Mouse (Mus musculus) hindbrain, embryonic 14.5 days (tissue): ENCODE data around the gene Fam192a. TPM values are rescaled to one million over a fixed set of nuclear protein-coding genes. Genes with fewer than 3 reads are reported as not detected.
A peak's percentile ranks its signal among the peaks of the same experiment; 100 is the strongest.

Experiments
- ATAC-seq: fragments of 200-750 bp; cut with Nextera tagmentation; 2 replicates; pipeline ENCODE4 v1.8.0; 2017; ENCODE audit warnings: moderate number of reproducible peaks, mild to moderate bottlenecking, moderate TSS enrichment, moderate library complexity; ENCODE audit not compliant: low FRiP score
- DNase-seq: peaks from one replicate; pipeline ENCODE4 v3.0.0-alpha.2; 2015; ENCODE audit warnings: low spot score
- H3K27ac ChIP-seq: fragments of 300-500 bp; sonication (generic); 2 replicates; pipeline ENCODE4 v1.5.1; 2014; ENCODE audit warnings: mild to moderate bottlenecking, moderate library complexity
- H3K27me3 ChIP-seq: fragments of 300-500 bp; sonication (generic); 2 replicates; pipeline ENCODE4 v1.6.1; 2014; ENCODE audit warnings: mild to moderate bottlenecking, low read length, mixed read lengths; ENCODE audit not compliant: control insufficient read depth, insufficient read depth
- H3K36me3 ChIP-seq: fragments of 300-500 bp; sonication (generic); replicated peaks from 2 replicates; pipeline ENCODE4 v1.6.1; 2014; ENCODE audit not compliant: control insufficient read depth, insufficient read depth
- H3K4me1 ChIP-seq: fragments of 300-500 bp; sonication (generic); replicated peaks from 2 replicates; pipeline ENCODE4 v1.6.1; 2014; ENCODE audit warnings: antibody characterized with exemption, low read length, mixed read lengths; ENCODE audit not compliant: control insufficient read depth, insufficient read depth
- H3K4me2 ChIP-seq: fragments of 300-500 bp; sonication (generic); replicated peaks from 2 replicates; pipeline ENCODE4 v1.6.1; 2014; ENCODE audit warnings: mild to moderate bottlenecking, moderate library complexity
- H3K4me3 ChIP-seq: fragments of 300-500 bp; sonication (generic); replicated peaks from 2 replicates; pipeline ENCODE4 v1.5.1; 2014; ENCODE audit warnings: mild to moderate bottlenecking, low read length
- H3K9ac ChIP-seq: fragments of 300-500 bp; sonication (generic); 2 replicates; pipeline ENCODE4 v1.6.1; 2014
- H3K9me3 ChIP-seq: fragments of 300-500 bp; sonication (generic); 2 replicates; pipeline ENCODE4 v1.6.1; 2016; ENCODE audit warnings: low read length; ENCODE audit not compliant: control insufficient read depth
- WGBS: fragments of 180-500 bp; shearing (Covaris S2); extraction: QIAGEN DNeasy Blood & Tissue Kit; methylation state at CpG from one replicate; pipeline ENCODE4 v1.1.7; 2014; 5-methylcytosine and 5-hydroxymethylcytosine counted together
- polyA plus RNA-seq: library from polyadenylated mRNA; unstranded; fragments of >200 nt; fragmentation: Nextera tagmentation; extraction: Ambion mirVana; gene quantifications from 2 replicates; pipeline ENCODE4 v1.2.1, GENCODE M21; 2014

The Fam192a gene
- polyA plus RNA-seq, 1 experiment from 2014 or later, result 75.7 TPM

DNA sequence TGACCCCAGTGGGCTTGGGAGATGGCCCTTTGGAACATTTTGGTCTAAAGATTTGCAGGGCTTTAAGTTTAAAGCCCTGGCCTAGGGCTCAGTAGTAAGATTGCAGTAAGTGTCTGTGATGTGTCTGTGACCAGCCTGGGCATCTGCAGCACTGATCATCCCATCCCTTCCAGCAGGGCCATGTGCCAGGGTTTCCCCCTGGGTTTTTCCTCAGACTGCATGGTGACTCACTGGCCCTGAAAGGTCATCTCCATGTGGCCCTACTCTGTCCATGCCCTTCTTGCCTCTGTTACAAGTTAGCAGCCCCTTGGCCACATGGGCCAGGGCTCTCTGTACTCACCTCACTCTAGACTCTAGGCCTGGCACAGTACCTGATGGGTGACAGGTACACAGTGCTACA is 37.4 kb downstream of the Fam192a start:
- ATAC-seq (no peak), DNase-seq (no peak)
- Histone ChIP-seq H3K27ac (no peak overlapping the region), H3K4me2 (no peak overlapping the region), H3K4me3 (no peak overlapping the region), H3K4me1 (peaks cover 25% of the 10 kb centered on the region), H3K9me3 (no peaks in the 10 kb centered on the region), H3K9ac (no peak overlapping the region), H3K27me3 (no peaks in the 10 kb centered on the region), H3K36me3 (no peaks in the 10 kb centered on the region)

DNA sequence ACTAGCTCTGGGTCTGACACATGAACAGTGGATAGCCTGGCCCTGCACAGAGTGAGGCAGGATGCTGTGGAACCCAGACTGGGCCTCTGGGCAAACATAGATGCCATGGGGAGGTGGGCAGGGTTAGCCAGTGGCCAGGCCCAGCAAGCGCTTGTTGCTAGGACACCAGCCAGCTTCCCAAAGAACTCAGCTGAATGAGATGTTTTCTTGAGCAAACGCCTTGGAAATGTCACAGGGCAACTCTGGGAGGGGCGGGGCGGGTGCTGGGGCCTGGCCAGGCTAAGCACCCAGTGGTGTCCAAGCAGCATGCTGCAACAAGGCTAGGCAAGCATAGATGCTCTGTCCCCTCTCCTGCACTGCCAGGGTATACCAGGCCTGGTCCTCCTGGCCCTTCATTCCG is 40.5 kb downstream of the Fam192a start:
- no peak overlapping the region for H3K4me3 ChIP-seq
- no peaks in the 10 kb centered on the region for H3K27me3 ChIP-seq
- 20% methylated on average over 5 of the region's 5 CpGs for WGBS
- peak; percentile 63 for DNase-seq
- no peaks in the 10 kb centered on the region for H3K9me3 ChIP-seq
- peak; percentile 78 for ATAC-seq
- H3K9ac ChIP-seq, result no peak overlapping the region
- H3K4me1 ChIP-seq, result peaks cover 10% of the 10 kb centered on the region
- no peak overlapping the region for H3K27ac ChIP-seq
- H3K36me3 ChIP-seq, result no peaks in the 10 kb centered on the region
- no peak overlapping the region for H3K4me2 ChIP-seq

DNA sequence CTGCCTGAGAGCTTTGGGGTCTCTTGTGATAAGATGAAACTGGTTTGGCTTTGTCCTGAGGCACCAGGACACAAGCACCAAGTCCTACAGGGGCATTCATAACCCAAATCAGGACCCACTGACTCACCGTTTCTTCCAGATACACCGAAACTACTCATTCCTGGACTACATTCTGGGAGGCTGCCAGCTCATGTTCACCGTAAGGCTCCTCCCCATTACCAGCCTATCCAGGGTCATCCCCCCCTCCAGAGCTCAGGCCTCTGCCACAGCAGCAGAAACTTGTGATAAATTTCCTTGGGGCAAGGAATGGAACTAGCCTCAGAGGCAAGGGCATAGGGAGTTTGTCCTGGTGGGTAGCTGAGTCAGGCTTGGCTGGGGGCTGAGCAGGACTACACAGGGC is 44.5 kb downstream of the Fam192a start:
- no peak overlapping the region for H3K9ac ChIP-seq
- H3K4me3 ChIP-seq, result no peak overlapping the region
- H3K4me1 ChIP-seq, result peaks cover 3% of the 10 kb centered on the region; the same call in 1 of the 2 replicates
- no peak overlapping the region for H3K4me2 ChIP-seq
- no peak for DNase-seq
- no peak for ATAC-seq
- no peaks in the 10 kb centered on the region for H3K27me3 ChIP-seq
- 80% methylated on average over 3 of the region's 3 CpGs for WGBS
- no peak overlapping the region for H3K27ac ChIP-seq
- H3K36me3 ChIP-seq, result no peaks in the 10 kb centered on the region
- H3K9me3 ChIP-seq, result no peaks in the 10 kb centered on the region

DNA sequence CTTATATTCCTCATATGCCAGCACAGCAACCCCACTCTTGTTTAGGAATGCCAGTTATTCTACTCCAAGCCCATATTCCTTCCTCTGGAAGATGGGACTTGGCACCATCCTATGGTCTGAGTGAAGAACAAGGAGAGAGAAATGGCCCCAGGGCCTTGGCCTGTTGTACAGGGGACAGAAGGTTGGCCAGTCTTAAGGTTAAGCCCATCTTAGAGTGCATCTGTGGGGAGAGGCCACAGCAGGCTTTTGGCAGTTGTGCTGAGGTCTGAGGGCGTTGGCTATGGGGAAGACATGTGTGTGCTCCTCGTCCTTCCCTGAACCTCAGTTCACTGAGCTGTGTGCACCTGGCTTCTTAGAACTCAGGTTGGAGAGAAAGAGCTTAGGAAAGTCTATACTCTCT is 49.1 kb downstream of the Fam192a start:
- no peak for ATAC-seq
- Histone ChIP-seq H3K9ac (no peak overlapping the region), H3K4me1 (peaks cover 18% of the 10 kb centered on the region), H3K36me3 (no peaks in the 10 kb centered on the region), H3K9me3 (no peaks in the 10 kb centered on the region), H3K4me2 (no peak overlapping the region), H3K4me3 (no peak overlapping the region), H3K27me3 (no peaks in the 10 kb centered on the region), H3K27ac (0 out of 2 replicates have a peak overlapping the region, but pooled peaks have one; percentile 40)
- WGBS, result 80% methylated on average over 2 of the region's 2 CpGs
- no peak for DNase-seq

DNA sequence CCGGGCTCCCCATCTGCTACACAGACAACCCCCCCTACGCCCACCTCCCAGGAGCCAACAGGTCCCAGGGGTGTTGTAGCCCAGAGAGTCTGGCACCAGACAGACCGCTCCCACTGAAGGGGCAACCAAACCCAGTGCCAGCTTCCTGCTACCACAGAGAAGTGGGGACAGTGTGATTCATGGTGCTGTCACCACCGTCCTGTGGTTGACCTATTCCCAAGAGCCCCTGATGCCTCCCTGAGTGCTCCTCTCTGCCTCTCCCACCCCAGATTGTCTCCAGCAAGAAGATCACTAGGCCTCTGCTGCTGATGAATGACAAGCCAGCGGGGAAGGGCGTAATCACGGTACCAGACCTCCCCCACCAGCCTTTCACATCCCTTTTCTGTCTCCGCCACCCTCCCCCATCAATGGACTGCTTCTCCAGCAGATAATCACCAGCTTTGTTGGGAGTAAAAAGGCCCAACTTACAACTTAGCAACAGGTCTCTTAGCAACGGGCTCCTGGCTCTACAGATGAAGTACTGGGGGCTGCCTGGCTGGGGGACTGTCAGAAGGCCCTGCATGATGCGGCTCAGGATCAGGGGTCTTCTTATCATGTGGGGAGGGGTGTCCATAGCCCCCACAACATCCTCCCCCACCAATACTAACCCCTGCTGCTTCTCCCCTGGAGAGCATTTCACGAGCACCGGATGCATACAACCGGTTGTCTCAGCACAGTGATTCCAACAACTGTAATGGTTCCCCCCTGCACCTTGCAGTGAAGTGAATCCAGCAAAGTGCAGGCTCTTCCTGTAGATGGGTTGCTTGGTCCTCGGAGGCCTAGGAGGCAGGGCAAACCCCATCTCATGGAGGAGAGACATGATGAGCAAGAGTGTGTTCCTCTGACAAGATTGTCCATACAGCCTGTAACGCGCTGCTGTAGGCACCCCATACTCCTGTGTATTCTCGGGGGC is 50.0 kb downstream of the Fam192a start:
- H3K9me3 ChIP-seq, result no peaks in the 10 kb centered on the region
- H3K9ac ChIP-seq, result no peak overlapping the region
- H3K27ac ChIP-seq, result peak overlapping the region; percentile 74; the same call in 1 of the 2 replicates
- WGBS, result 28% methylated on average over 17 of the region's 17 CpGs
- DNase-seq (peak; percentile 72), ATAC-seq (peak; percentile 84)
- no peaks in the 10 kb centered on the region for H3K36me3 ChIP-seq
- peaks cover 18% of the 10 kb centered on the region for H3K4me1 ChIP-seq
- H3K4me3 ChIP-seq, result no peak overlapping the region
- no peaks in the 10 kb centered on the region for H3K27me3 ChIP-seq
- no peak overlapping the region for H3K4me2 ChIP-seq

DNA sequence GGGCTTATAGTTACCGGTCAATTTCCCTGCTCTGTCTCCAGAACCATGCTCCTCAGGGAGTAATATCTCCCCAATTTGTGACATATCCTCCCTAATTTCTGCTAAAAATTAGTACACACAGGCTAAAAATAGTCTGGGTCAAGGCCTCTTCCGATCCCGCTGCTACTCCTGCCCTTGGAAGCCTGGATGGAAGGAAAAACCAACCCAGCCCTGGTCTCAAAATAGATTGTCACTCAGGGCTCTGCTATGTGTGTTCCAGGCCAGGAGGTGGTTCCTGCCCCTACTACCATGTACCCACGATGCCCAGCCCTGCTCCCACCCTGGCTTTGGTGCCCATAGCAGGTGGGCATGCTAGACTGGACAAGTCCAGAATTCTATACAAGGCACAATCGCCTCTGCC is 51.8 kb downstream of the Fam192a start:
- H3K27me3 ChIP-seq, result no peaks in the 10 kb centered on the region
- H3K9me3 ChIP-seq, result no peaks in the 10 kb centered on the region
- peaks cover 18% of the 10 kb centered on the region for H3K4me1 ChIP-seq
- DNase-seq (no peak), ATAC-seq (no peak)
- no peak overlapping the region for H3K4me3 ChIP-seq
- H3K4me2 ChIP-seq, result no peak overlapping the region
- no peak overlapping the region for H3K9ac ChIP-seq
- H3K27ac ChIP-seq, result no peak overlapping the region
- no peaks in the 10 kb centered on the region for H3K36me3 ChIP-seq
- WGBS, result 83% methylated on average over 5 of the region's 5 CpGs

- no peaks in the 10 kb centered on the region for H3K9me3 ChIP-seq
- WGBS, result 64% methylated on average over 5 of the region's 5 CpGs
- DNase-seq (no peak), ATAC-seq (no peak)
- no peak overlapping the region for H3K9ac ChIP-seq
- H3K27ac ChIP-seq, result peak overlapping the region; percentile 23; the same call in 1 of the 2 replicates
- H3K4me2 ChIP-seq, result no peak overlapping the region
- no peaks in the 10 kb centered on the region for H3K27me3 ChIP-seq
- peaks cover 18% of the 10 kb centered on the region for H3K4me1 ChIP-seq
- H3K36me3 ChIP-seq, result no peaks in the 10 kb centered on the region
- no peak overlapping the region for H3K4me3 ChIP-seq
Observed at GRCm38 (mm10) chr8:94549482-94549881, 52.3 kb downstream of the Fam192a start.

DNA sequence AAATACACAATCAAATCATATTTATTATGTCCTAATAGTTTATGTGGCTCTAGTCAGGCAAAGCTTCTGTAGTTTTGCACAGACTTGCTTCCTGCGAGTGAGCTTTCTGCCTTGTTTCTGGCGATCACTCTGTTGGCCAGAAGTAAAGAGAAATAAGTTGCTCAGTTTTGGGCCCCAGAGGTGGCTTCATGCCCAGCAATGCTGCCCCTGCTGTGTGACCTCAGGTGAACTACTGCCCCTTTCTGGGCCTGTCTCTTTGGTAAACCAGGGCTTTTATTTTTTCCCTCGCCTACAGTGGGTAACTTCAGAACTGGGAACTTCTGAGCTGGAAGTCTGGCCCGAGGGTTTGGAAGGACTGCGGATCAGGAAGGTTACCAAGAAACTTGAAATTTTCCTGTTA is 52.8 kb downstream of the Fam192a start:
- Histone ChIP-seq H3K9me3 (no peaks in the 10 kb centered on the region), H3K4me3 (no peak overlapping the region), H3K27ac (peak overlapping the region; percentile 23; the same call in 1 of the 2 replicates), H3K36me3 (no peaks in the 10 kb centered on the region), H3K4me2 (no peak overlapping the region), H3K27me3 (no peaks in the 10 kb centered on the region), H3K9ac (no peak overlapping the region), H3K4me1 (peaks cover 18% of the 10 kb centered on the region)
- WGBS, result 65% methylated on average over 5 of the region's 5 CpGs
- ATAC-seq (no peak), DNase-seq (no peak)

DNA sequence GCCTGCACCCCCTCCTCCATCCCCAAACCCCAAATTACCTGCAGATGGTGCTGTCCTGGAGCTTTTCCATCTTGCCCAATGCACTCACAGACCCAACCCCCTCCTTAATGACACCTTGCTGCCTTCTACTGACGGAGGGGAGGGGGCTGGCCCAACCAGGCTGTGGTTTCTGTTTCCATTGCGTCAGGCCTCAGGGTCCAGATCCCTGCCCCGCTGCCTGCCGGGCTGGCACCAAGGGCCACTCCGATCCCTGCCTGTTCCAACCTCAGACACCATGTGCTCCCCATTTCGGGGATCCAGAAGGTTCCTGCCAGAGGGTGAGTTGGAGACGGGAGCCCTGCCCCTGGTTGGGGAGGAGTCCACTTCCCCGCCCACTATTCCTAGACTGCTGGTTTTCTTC is 57.8 kb downstream of the Fam192a start:
- H3K4me3 ChIP-seq, result no peak overlapping the region
- WGBS, result 82% methylated on average over 8 of the region's 8 CpGs
- no peak overlapping the region for H3K4me2 ChIP-seq
- H3K27ac ChIP-seq, result no peak overlapping the region
- H3K9me3 ChIP-seq, result no peaks in the 10 kb centered on the region
- H3K9ac ChIP-seq, result no peak overlapping the region
- DNase-seq (no peak), ATAC-seq (no peak)
- no peaks in the 10 kb centered on the region for H3K27me3 ChIP-seq
- H3K4me1 ChIP-seq, result 0 out of 2 replicates have a peak, but pooled peaks cover 6% of the 10 kb centered on the region
- H3K36me3 ChIP-seq, result no peaks in the 10 kb centered on the region
